Mouse (Mus musculus): ENCODE data around the gene Snrpa1. TPM values are rescaled to one million over a fixed set of nuclear protein-coding genes. Genes with fewer than 3 reads are reported as not detected.

The Snrpa1 gene
- total and polyA plus RNA-seq, 3 experiments = 188 to 318 (median 260) TPM

DNA sequence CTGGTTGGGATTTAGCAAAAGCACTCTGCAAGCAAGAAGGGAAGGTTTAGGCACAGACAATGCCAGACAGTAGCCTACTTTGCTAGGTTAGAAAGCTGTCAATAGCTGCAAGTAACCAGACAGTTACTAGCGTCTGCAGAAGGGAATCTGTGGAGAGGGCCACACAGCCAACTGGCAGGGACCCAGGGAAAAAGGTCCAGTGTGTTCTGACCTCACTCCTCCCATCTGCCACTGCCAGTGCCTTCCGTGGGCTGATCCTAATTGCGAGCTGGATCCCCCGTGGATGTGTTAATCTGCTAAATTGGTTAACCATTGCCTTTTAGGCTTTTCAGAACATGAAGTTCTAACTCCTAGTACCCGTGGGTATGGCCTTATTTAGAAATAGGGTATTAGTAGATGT, 35.3 kb downstream of the Snrpa1 start (continued):
- TF ChIP-seq POLR2AphosphoS2 (IDR thresholded peaks at IDR 0.05; ENCODE audit: low read length) = no peak
- TF ChIP-seq SMC3 (IDR thresholded peaks at IDR 0.05; ENCODE audit: low read depth, low read length) = no peak
- no peak for TF ChIP-seq ELF1 (IDR thresholded peaks at IDR 0.05; ENCODE audit: low read depth, low read length)

DNA sequence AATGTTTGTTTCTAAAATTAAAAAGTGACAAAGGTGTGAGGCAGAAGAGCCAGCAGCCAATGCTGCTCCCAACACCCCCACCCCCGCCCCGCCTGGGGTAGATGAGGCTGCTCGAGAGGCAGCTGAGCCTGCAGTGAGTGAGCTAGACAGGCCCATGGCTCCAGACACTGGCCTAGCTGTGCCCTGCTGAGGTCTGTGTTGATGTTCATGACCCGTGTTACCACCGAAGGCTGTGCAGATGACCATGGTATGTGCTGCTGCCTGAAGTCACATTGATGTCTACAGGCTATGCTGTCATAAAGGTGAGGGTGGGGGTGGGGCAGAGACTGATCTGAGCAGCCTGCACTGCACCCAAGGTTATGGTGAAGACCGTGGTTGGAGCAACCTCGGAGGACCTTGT, 40.0 kb downstream of the Snrpa1 start:
- no peaks in the 10 kb centered on the region for H3K79me2 ChIP-seq (ENCODE audit: control insufficient read depth, insufficient read depth, low read length, poor library complexity)
- H3K4me1 ChIP-seq (ENCODE audit: control insufficient read depth in 1 of 2, insufficient read depth in 2 of 2, low read length in 2 of 2) = no peaks in the 10 kb centered on the region
- no peaks in the 10 kb centered on the region for H3K9me3 ChIP-seq (replicated peaks; ENCODE audit: insufficient read depth, low read length)
- H3K36me3 ChIP-seq (ENCODE audit: control insufficient read depth in 1 of 2, insufficient read depth in 2 of 2, low read length in 2 of 2) = no peaks in the 10 kb centered on the region
- DNase-seq (ENCODE audit: low read depth, low spot score) = no peak
- no peak overlapping the region for H3K9ac ChIP-seq (ENCODE audit: control insufficient read depth, low read depth, low read length, poor library complexity, severe bottlenecking)
- TF ChIP-seq EP300 (IDR thresholded peaks at IDR 0.05; ENCODE audit: low read depth in 1 of 2, low read length in 2 of 2) (no peak), ZNF384 (IDR thresholded peaks at IDR 0.05; ENCODE audit: low read depth, low read length) (no peak), BHLHE40 (IDR thresholded peaks at IDR 0.05; ENCODE audit: borderline replicate concordance, low read depth, low read length) (no peak), MYC (IDR thresholded peaks at IDR 0.05; ENCODE audit: low read depth, low read length) (no peak), HCFC1 (IDR thresholded peaks at IDR 0.05; ENCODE audit: low read depth, low read length) (no peak), NRF1 (IDR thresholded peaks at IDR 0.05; ENCODE audit: insufficient read depth, low read depth, low read length, poor library complexity, severe bottlenecking) (no peak), TBP (IDR thresholded peaks at IDR 0.05; ENCODE audit: low read depth, low read length) (no peak), POLR2AphosphoS2 (IDR thresholded peaks at IDR 0.05; ENCODE audit: low read length) (no peak), TAL1 (IDR thresholded peaks at IDR 0.05; ENCODE audit: low read length) (no peak), GATA1 (IDR thresholded peaks at IDR 0.05; ENCODE audit: low read depth, low read length) (no peak), ZKSCAN1 (IDR thresholded peaks at IDR 0.05; ENCODE audit: low read depth, low read length) (no peak), GABPA (IDR thresholded peaks at IDR 0.05; ENCODE audit: low read depth, low read length) (no peak)
- H3K27ac ChIP-seq (ENCODE audit: control insufficient read depth, low read depth, low read length) = no peak overlapping the region
- H3K27me3 ChIP-seq (ENCODE audit: control insufficient read depth in 1 of 2, insufficient read depth in 2 of 2, low read length in 2 of 2) = no peaks in the 10 kb centered on the region
- H3K4me3 ChIP-seq (ENCODE audit: control insufficient read depth in 1 of 2, insufficient read depth in 1 of 2, low read depth in 2 of 2, low read length in 2 of 2) = no peak overlapping the region

DNA sequence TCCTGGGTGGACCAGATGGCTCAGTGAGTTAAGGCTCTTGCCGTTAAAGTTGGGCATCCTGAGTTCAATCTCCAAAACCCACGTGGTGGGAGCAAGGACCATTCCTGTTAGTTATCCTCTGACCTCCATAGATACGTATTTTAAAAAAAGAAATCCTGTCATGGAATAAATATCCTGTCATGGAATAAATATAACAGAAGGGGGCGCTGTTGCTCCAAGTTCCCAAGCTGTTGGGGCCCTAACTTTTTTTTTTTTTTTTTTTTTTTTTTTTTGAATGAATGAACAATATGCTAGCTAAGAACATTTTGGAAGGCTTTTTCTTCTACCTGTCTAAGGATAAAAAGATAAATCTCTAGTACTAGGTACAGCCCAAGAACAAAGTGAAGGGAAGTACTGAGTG, 43.1 kb downstream of the Snrpa1 start:
- Histone ChIP-seq H3K79me2 (ENCODE audit: control insufficient read depth, insufficient read depth, low read length, poor library complexity) (no peaks in the 10 kb centered on the region), H3K4me3 (ENCODE audit: control insufficient read depth in 1 of 2, insufficient read depth in 1 of 2, low read depth in 2 of 2, low read length in 2 of 2) (no peak overlapping the region), H3K27me3 (ENCODE audit: control insufficient read depth in 1 of 2, insufficient read depth in 2 of 2, low read length in 2 of 2) (no peaks in the 10 kb centered on the region), H3K9me3 (replicated peaks; ENCODE audit: insufficient read depth, low read length) (no peaks in the 10 kb centered on the region), H3K36me3 (ENCODE audit: control insufficient read depth in 1 of 2, insufficient read depth in 2 of 2, low read length in 2 of 2) (0 out of 4 replicates have a peak, but pooled peaks cover 0 to 2% of the 10 kb centered on the region in 2 experiments), H3K4me1 (ENCODE audit: control insufficient read depth in 1 of 2, insufficient read depth in 2 of 2, low read length in 2 of 2) (peaks cover 0 to 7% of the 10 kb centered on the region in 2 experiments; a peak in 3 of 4 replicates), H3K9ac (ENCODE audit: control insufficient read depth, low read depth, low read length, poor library complexity, severe bottlenecking) (no peak overlapping the region), H3K27ac (ENCODE audit: control insufficient read depth, low read depth, low read length) (no peak overlapping the region)
- peak; percentile 74 for DNase-seq (ENCODE audit: low read depth, low spot score)
- TF ChIP-seq MEF2A (IDR thresholded peaks at IDR 0.05; ENCODE audit: extremely low read depth, insufficient replicate concordance, low read depth, low read length, poor library complexity, severe bottlenecking) (no peak), MAZ (IDR thresholded peaks at IDR 0.05; ENCODE audit: low read depth, low read length) (no peak), ZMIZ1 (IDR thresholded peaks at IDR 0.05; ENCODE audit: low read depth, low read length) (no peak), HCFC1 (IDR thresholded peaks at IDR 0.05; ENCODE audit: low read depth, low read length) (no peak), ETS1 (IDR thresholded peaks at IDR 0.05; ENCODE audit: low read depth, low read length) (no peak), MAX (IDR thresholded peaks at IDR 0.05; ENCODE audit: low read length) (no peak), CHD2 (IDR thresholded peaks at IDR 0.05; ENCODE audit: low read length) (no peak), ZC3H11A (IDR thresholded peaks at IDR 0.05; ENCODE audit: low read depth, low read length) (peak; percentile 96), MAFK (IDR thresholded peaks at IDR 0.05; ENCODE audit: borderline replicate concordance, low read depth, low read length) (no peak), NRF1 (IDR thresholded peaks at IDR 0.05; ENCODE audit: insufficient read depth, low read depth, low read length, poor library complexity, severe bottlenecking) (no peak), CHD1 (IDR thresholded peaks at IDR 0.05; ENCODE audit: low read depth, low read length) (no peak), ZKSCAN1 (IDR thresholded peaks at IDR 0.05; ENCODE audit: low read depth, low read length) (peak; percentile 77; the same call in 1 of the 2 replicates), TCF12 (IDR thresholded peaks at IDR 0.05; ENCODE audit: low read depth, low read length) (no peak), RCOR1 (IDR thresholded peaks at IDR 0.05; ENCODE audit: low read depth, low read length) (no peak), POLR2A (IDR thresholded peaks at IDR 0.05; ENCODE audit: control insufficient read depth in 1 of 2, insufficient read depth in 1 of 2, low read depth in 1 of 2, low read length in 2 of 2, poor library complexity in 1 of 2) (no peak), POLR2AphosphoS5 (IDR thresholded peaks at IDR 0.05; ENCODE audit: borderline replicate concordance, low read depth, low read length) (no peak), MXI1 (IDR thresholded peaks at IDR 0.05; ENCODE audit: low read depth, low read length) (no peak), POLR2AphosphoS2 (IDR thresholded peaks at IDR 0.05; ENCODE audit: low read length) (no peak), JUND (IDR thresholded peaks at IDR 0.05; ENCODE audit: low read depth, low read length) (no peak), UBTF (IDR thresholded peaks at IDR 0.05; ENCODE audit: borderline replicate concordance, insufficient read depth, low read depth, low read length) (no peak)
